Mouse (Mus musculus): ENCODE results near the gene Arid3b. TPM values are rescaled to one million over a fixed set of nuclear protein-coding genes. Genes with fewer than 3 reads are reported as not detected.
"Not testable (repeated sequence)": the region's sequence is repeated elsewhere in the genome, so short reads cannot be mapped to it uniquely, and the experiment has no call there.

Arid3b gene
- polyA plus RNA-seq (2015; fragmentation: Nextera tagmentation; extraction: Ambion mirVana) = 5.1 and 5.5 TPM in 2 replicates

GRCm38 (mm10) chr9:57836581-57837170 lies at the start of gene Arid3b:
Arid3b (minus strand) TSS chr9:57836793.
- Histone ChIP-seq H3K27me3 (peaks cover 13% of the 10 kb centered on the region), H3K9ac (peak within 1 kb of the TSS; percentile 41), H3K36me3 (no peaks in the 10 kb centered on the region), H3K4me2 (replicated peaks) (peak within 1 kb of the TSS; percentile 89), H3K4me3 (replicated peaks) (peak within 1 kb of the TSS; percentile 77), H3K4me1 (peaks cover 30% of the 10 kb centered on the region), H3K9me3 (replicated peaks) (no peaks in the 10 kb centered on the region), H3K27ac (replicated peaks) (peak within 1 kb of the TSS; percentile 63)
- 2% methylated on average over 41 of the region's 45 CpGs for WGBS
- ATAC-seq (ENCODE audit: insufficient number of reproducible peaks, low FRiP score, low TSS enrichment, low read depth) = peak; percentile 99

GRCm38 (mm10) chr9:57883413-57883812 lies 46.8 kb upstream of the Arid3b start:
- 38% methylated on average over 1 of the region's 1 CpGs for WGBS

GRCm38 (mm10) chr9:57881781-57882180 lies 45.2 kb upstream of the Arid3b start:
- not testable (repeated sequence) for H3K27ac ChIP-seq (replicated peaks); H3K9me3 ChIP-seq (replicated peaks)
- 66% methylated on average over 2 of the region's 2 CpGs for WGBS

More at GRCm38 (mm10) chr9:57883413-57883812, 46.8 kb upstream of the Arid3b start:
- H3K9me3 ChIP-seq (replicated peaks) = no peaks in the 10 kb centered on the region
- H3K36me3 ChIP-seq = no peaks in the 10 kb centered on the region
- no peak for ATAC-seq (ENCODE audit: insufficient number of reproducible peaks, low FRiP score, low TSS enrichment, low read depth)
- H3K27me3 ChIP-seq = no peaks in the 10 kb centered on the region
- H3K4me3 ChIP-seq (replicated peaks) = no peak overlapping the region
- no peaks in the 10 kb centered on the region for H3K4me1 ChIP-seq
- no peak overlapping the region for H3K27ac ChIP-seq (replicated peaks)
- H3K9ac ChIP-seq = no peak overlapping the region
- no peak overlapping the region for H3K4me2 ChIP-seq (replicated peaks)

GRCm38 (mm10) chr9:57880278-57880677 lies 43.7 kb upstream of the Arid3b start:
- no peak overlapping the region for H3K9ac ChIP-seq
- H3K4me2 ChIP-seq (replicated peaks) = no peak overlapping the region
- H3K27me3 ChIP-seq = no peaks in the 10 kb centered on the region
- H3K4me3 ChIP-seq (replicated peaks) = no peak overlapping the region
- H3K9me3 ChIP-seq (replicated peaks) = no peaks in the 10 kb centered on the region
- ATAC-seq (ENCODE audit: insufficient number of reproducible peaks, low FRiP score, low TSS enrichment, low read depth) = no peak
- no peaks in the 10 kb centered on the region for H3K36me3 ChIP-seq
- H3K27ac ChIP-seq (replicated peaks) = no peak overlapping the region
- 19% methylated on average over 4 of the region's 4 CpGs for WGBS
- H3K4me1 ChIP-seq = no peaks in the 10 kb centered on the region

More at GRCm38 (mm10) chr9:57881781-57882180, 45.2 kb upstream of the Arid3b start:
- H3K27me3 ChIP-seq; H3K4me1 ChIP-seq; H3K4me2 ChIP-seq (replicated peaks); H3K36me3 ChIP-seq; H3K4me3 ChIP-seq (replicated peaks); ATAC-seq (ENCODE audit: insufficient number of reproducible peaks, low FRiP score, low TSS enrichment, low read depth); H3K9ac ChIP-seq: not testable (repeated sequence)

- 58% methylated on average over 3 of the region's 3 CpGs for WGBS
- Histone ChIP-seq H3K4me2 (replicated peaks) (no peak overlapping the region), H3K9me3 (replicated peaks) (no peaks in the 10 kb centered on the region), H3K36me3 (no peaks in the 10 kb centered on the region), H3K9ac (no peak overlapping the region), H3K27ac (replicated peaks) (no peak overlapping the region), H3K4me3 (replicated peaks) (no peak overlapping the region), H3K27me3 (no peaks in the 10 kb centered on the region), H3K4me1 (no peaks in the 10 kb centered on the region)
- no peak for ATAC-seq (ENCODE audit: insufficient number of reproducible peaks, low FRiP score, low TSS enrichment, low read depth)
Observed at GRCm38 (mm10) chr9:57879213-57879612, 42.6 kb upstream of the Arid3b start.

- Histone ChIP-seq H3K9me3 (replicated peaks) (no peaks in the 10 kb centered on the region), H3K4me1 (no peaks in the 10 kb centered on the region), H3K4me2 (replicated peaks) (no peak overlapping the region), H3K27ac (replicated peaks) (no peak overlapping the region), H3K27me3 (no peaks in the 10 kb centered on the region), H3K9ac (no peak overlapping the region), H3K4me3 (replicated peaks) (no peak overlapping the region), H3K36me3 (no peaks in the 10 kb centered on the region)
- 65% methylated on average over 3 of the region's 3 CpGs for WGBS
- ATAC-seq (ENCODE audit: insufficient number of reproducible peaks, low FRiP score, low TSS enrichment, low read depth) = no peak
Observed at GRCm38 (mm10) chr9:57874994-57875393, 38.4 kb upstream of the Arid3b start.

GRCm38 (mm10) chr9:57874134-57874533 lies 37.5 kb upstream of the Arid3b start:
- H3K4me3 ChIP-seq (replicated peaks) = no peak overlapping the region
- H3K4me1 ChIP-seq = no peaks in the 10 kb centered on the region
- no peak overlapping the region for H3K27ac ChIP-seq (replicated peaks)
- no peaks in the 10 kb centered on the region for H3K36me3 ChIP-seq
- 68% methylated on average over 5 of the region's 5 CpGs for WGBS
- no peak overlapping the region for H3K9ac ChIP-seq
- no peak for ATAC-seq (ENCODE audit: insufficient number of reproducible peaks, low FRiP score, low TSS enrichment, low read depth)
- no peaks in the 10 kb centered on the region for H3K9me3 ChIP-seq (replicated peaks)
- no peak overlapping the region for H3K4me2 ChIP-seq (replicated peaks)
- no peaks in the 10 kb centered on the region for H3K27me3 ChIP-seq

- no peaks in the 10 kb centered on the region for H3K27me3 ChIP-seq
- no peaks in the 10 kb centered on the region for H3K4me1 ChIP-seq
- no peak overlapping the region for H3K9ac ChIP-seq
- H3K4me3 ChIP-seq (replicated peaks) = no peak overlapping the region
- no peak overlapping the region for H3K27ac ChIP-seq (replicated peaks)
- H3K9me3 ChIP-seq (replicated peaks) = no peaks in the 10 kb centered on the region
- no peaks in the 10 kb centered on the region for H3K36me3 ChIP-seq
- no peak for ATAC-seq (ENCODE audit: insufficient number of reproducible peaks, low FRiP score, low TSS enrichment, low read depth)
- 28% methylated on average over 2 of the region's 2 CpGs for WGBS
- no peak overlapping the region for H3K4me2 ChIP-seq (replicated peaks)
Observed at GRCm38 (mm10) chr9:57870273-57870816, 33.8 kb upstream of the Arid3b start.

GRCm38 (mm10) chr9:57868767-57869166 lies 32.2 kb upstream of the Arid3b start:
- Histone ChIP-seq H3K9me3 (replicated peaks) (no peaks in the 10 kb centered on the region), H3K4me1 (no peaks in the 10 kb centered on the region), H3K27me3 (no peaks in the 10 kb centered on the region), H3K4me3 (replicated peaks) (no peak overlapping the region), H3K4me2 (replicated peaks) (no peak overlapping the region), H3K9ac (no peak overlapping the region), H3K36me3 (no peaks in the 10 kb centered on the region), H3K27ac (replicated peaks) (no peak overlapping the region)
- 75% methylated on average over 6 of the region's 6 CpGs for WGBS
- ATAC-seq (ENCODE audit: insufficient number of reproducible peaks, low FRiP score, low TSS enrichment, low read depth) = no peak

GRCm38 (mm10) chr9:57867880-57868279 lies 31.3 kb upstream of the Arid3b start:
- H3K4me3 ChIP-seq (replicated peaks) = no peak overlapping the region
- no peaks in the 10 kb centered on the region for H3K4me1 ChIP-seq
- no peaks in the 10 kb centered on the region for H3K27me3 ChIP-seq
- no peak overlapping the region for H3K27ac ChIP-seq (replicated peaks)
- no peak overlapping the region for H3K9ac ChIP-seq
- no peak for ATAC-seq (ENCODE audit: insufficient number of reproducible peaks, low FRiP score, low TSS enrichment, low read depth)
- WGBS = 73% methylated on average over 5 of the region's 5 CpGs
- no peaks in the 10 kb centered on the region for H3K36me3 ChIP-seq
- no peaks in the 10 kb centered on the region for H3K9me3 ChIP-seq (replicated peaks)
- no peak overlapping the region for H3K4me2 ChIP-seq (replicated peaks)

- Histone ChIP-seq H3K4me1 (no peaks in the 10 kb centered on the region), H3K27ac (replicated peaks) (no peak overlapping the region), H3K4me2 (replicated peaks) (no peak overlapping the region), H3K27me3 (no peaks in the 10 kb centered on the region), H3K9ac (no peak overlapping the region), H3K4me3 (replicated peaks) (no peak overlapping the region), H3K36me3 (no peaks in the 10 kb centered on the region), H3K9me3 (replicated peaks) (no peaks in the 10 kb centered on the region)
- WGBS = 74% methylated on average over 4 of the region's 4 CpGs
- no peak for ATAC-seq (ENCODE audit: insufficient number of reproducible peaks, low FRiP score, low TSS enrichment, low read depth)
Observed at GRCm38 (mm10) chr9:57867236-57867635, 30.6 kb upstream of the Arid3b start.

GRCm38 (mm10) chr9:57866530-57866929 lies 29.9 kb upstream of the Arid3b start:
- Histone ChIP-seq H3K9me3 (replicated peaks) (no peaks in the 10 kb centered on the region), H3K4me1 (no peaks in the 10 kb centered on the region), H3K36me3 (no peaks in the 10 kb centered on the region), H3K4me3 (replicated peaks) (no peak overlapping the region), H3K27ac (replicated peaks) (no peak overlapping the region), H3K9ac (no peak overlapping the region), H3K4me2 (replicated peaks) (no peak overlapping the region), H3K27me3 (no peaks in the 10 kb centered on the region)
- WGBS = 72% methylated on average over 7 of the region's 7 CpGs
- no peak for ATAC-seq (ENCODE audit: insufficient number of reproducible peaks, low FRiP score, low TSS enrichment, low read depth)

All from embryonic facial prominence, embryonic 15.5 days (tissue).